Mouse (Mus musculus): ENCODE data around the gene Gclc.

DNA sequence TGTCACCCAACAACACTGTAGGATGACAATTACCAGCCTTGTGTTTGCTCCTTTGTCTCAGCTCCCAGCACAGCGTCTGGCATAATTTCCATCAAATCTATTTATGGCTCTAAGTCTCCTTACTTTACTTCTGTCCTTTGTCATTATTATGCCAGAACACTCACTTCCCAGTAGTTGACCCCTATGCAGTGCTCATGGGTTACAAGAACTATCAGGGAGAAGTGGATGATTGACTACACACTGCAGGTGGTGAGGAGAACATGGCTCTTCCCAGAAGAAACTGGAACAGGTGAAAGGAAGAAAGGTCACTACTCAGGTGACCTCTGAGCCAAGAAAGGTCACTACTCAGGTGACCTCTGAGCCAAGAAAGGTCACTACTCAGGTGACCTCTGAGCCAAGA lies 12.9 kb upstream of the Gclc start:
- TF ChIP-seq POLR2A (IDR thresholded peaks at IDR 0.05; ENCODE audit: insufficient read depth, low read length) (no peak), EP300 (IDR thresholded peaks at IDR 0.05; ENCODE audit: insufficient read depth, low read depth, low read length) (no peak), CTCF (IDR thresholded peaks at IDR 0.05; ENCODE audit: low read depth, low read length) (no peak)

All from ES-Bruce4 (cell line).